Mouse (Mus musculus) brain, embryonic 14.5 days (tissue): ENCODE results near the gene Abat.

Experiments
- CTCF ChIP-seq: fragments of 200-500 bp; IDR thresholded peaks from 2 replicates; pipeline ENCODE4 v1.5.1; 2012; ENCODE audit warnings: inconsistent platforms, mild to moderate bottlenecking, moderate library complexity, borderline replicate concordance; ENCODE audit not compliant: insufficient read depth, insufficient read length; ENCODE audit errors: extremely low read depth
- POLR2A ChIP-seq: fragments of 200-500 bp; IDR thresholded peaks from 2 replicates; pipeline ENCODE4 v1.6.1; 2012; ENCODE audit warnings: mild to moderate bottlenecking, inconsistent platforms, borderline replicate concordance; ENCODE audit not compliant: poor library complexity, insufficient read depth, insufficient read length, severe bottlenecking; ENCODE audit errors: extremely low read depth

DNA sequence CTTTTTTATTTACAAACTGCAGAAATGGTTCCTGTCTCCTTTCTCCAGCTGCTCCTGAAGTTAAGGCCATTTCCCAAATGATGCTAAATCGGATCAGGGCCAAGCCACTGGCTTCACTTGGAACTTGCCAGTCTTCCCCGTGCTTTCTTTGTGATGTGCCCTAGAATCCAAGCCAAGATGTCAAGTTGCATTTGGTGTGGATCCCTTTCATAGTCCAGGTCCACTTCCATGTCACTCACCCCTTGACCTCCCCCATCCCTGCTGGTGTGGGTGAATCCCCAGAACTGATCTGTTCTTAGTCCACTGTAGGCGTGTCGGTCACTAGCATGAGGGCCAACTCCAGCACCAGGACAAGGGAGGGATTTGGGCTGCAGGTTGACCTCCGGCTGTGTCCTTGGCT, 84.3 kb downstream of the Abat start:
- no peak for TF ChIP-seq CTCF
- no peak for TF ChIP-seq POLR2A
